ENCODE assay signal across 15 mouse cellular contexts in genomic region chr6:37067357-37067756, GRCm38 (mm10).
"Had no signal": no experiment of that assay in that cellular context is flagged by ENCODE, and none has a peak within 500 bp of the region (broad histone marks: within the 10 kb centered on the region; RNA-seq: fewer than 3 reads in every experiment).

No protein-coding gene starts in this region.

- ATAC-seq: liver, postnatal 0 days; midbrain, embryonic 16.5 days had no signal

- DNase-seq: kidney, postnatal 10 days; kidney, postnatal 4 days; liver; liver, embryonic 13.5 days; liver, postnatal 0 days; lung, postnatal 14 days; right cerebral cortex, adult 18-20 months; right cerebral cortex, postnatal 25 days; thymus, postnatal 36 days had no signal

- H3K36me3 ChIP-seq: limb, embryonic 12.5 days; liver, embryonic 13.5 days; lung, embryonic 15.5 days had no signal

- H3K4me3 ChIP-seq: limb, embryonic 12.5 days; liver, embryonic 13.5 days; lung, embryonic 15.5 days; megakaryocyte, embryonic 14.5 days had no signal

- H3K9me3 ChIP-seq: limb, embryonic 12.5 days; liver, embryonic 13.5 days; lung, embryonic 15.5 days; megakaryocyte, embryonic 14.5 days had no signal

- H3K27ac ChIP-seq: limb, embryonic 12.5 days; liver, embryonic 13.5 days; lung, embryonic 15.5 days; macrophage had no signal

- H3K27me3 ChIP-seq: limb, embryonic 12.5 days; liver, embryonic 13.5 days; lung, embryonic 15.5 days; megakaryocyte, embryonic 14.5 days had no signal

- H3K4me2 ChIP-seq: limb, embryonic 12.5 days; liver, embryonic 13.5 days; lung, embryonic 15.5 days; midbrain, embryonic 11.5 days had no signal

- H3K9ac ChIP-seq: limb, embryonic 12.5 days; liver, embryonic 13.5 days; liver, postnatal 0 days; lung, embryonic 15.5 days had no signal
